Comparison of ENCODE assay signal across 8 mouse cellular contexts in genomic region chr2:127142031-127142430, GRCm38 (mm10). TPM values are rescaled to one million over a fixed set of nuclear protein-coding genes. Genes with fewer than 3 reads are reported as not detected.
A peak's percentile ranks its signal among the peaks of the same experiment; 100 is the strongest.
DNase-seq lines count a peak whose midpoint lies in the region; ATAC-seq and TF ChIP-seq lines count a peak whose summit lies in the region.

No protein-coding gene starts in this region.

- H3K79me2 ChIP-seq in CH12.LX (replicated peaks; ENCODE audit: control insufficient read depth, extremely low read depth, insufficient read depth, poor library complexity, severe bottlenecking): peaks cover 15% of the 10 kb centered on the region
- H3K79me2 ChIP-seq in liver, adult 2 months (ENCODE audit: control insufficient read depth, insufficient read depth, low read length): no peaks in the 10 kb centered on the region; the same call in 1 of the 2 replicates

- H3K9me3 ChIP-seq in CH12.LX (replicated peaks; ENCODE audit: low read length): peaks cover 9% of the 10 kb centered on the region
- no peaks in the 10 kb centered on the region for H3K9me3 ChIP-seq in heart, embryonic 15.5 days (replicated peaks)

- H3K4me3 ChIP-seq in CH12.LX (replicated peaks in 1 of 3; ENCODE audit: low read depth in 2 of 3, low read length in 2 of 3, poor library complexity in 1 of 3): peak overlapping the region; percentile 70 to 74 (median 71)
- H3K4me3 ChIP-seq in heart, embryonic 15.5 days: peak overlapping the region; percentile 76
- peak overlapping the region; percentile 57 for H3K4me3 ChIP-seq in liver, adult 2 months (ENCODE audit: insufficient read depth, low read depth, low read length)

- ATAC-seq in heart, embryonic 15.5 days (replicated peaks; ENCODE audit: insufficient number of reproducible peaks, insufficient read depth, low FRiP score, low read depth): no peak

- TF ChIP-seq CTCF in CH12.LX (conservative IDR thresholded peaks at IDR 0.05 in 1 of 2, IDR thresholded peaks at IDR 0.05 in 1 of 2; ENCODE audit: low read depth in 2 of 2, low read length in 2 of 2): no peak
- no peak for TF ChIP-seq CTCF in liver, adult 2 months (IDR thresholded peaks at IDR 0.05; ENCODE audit: low read depth, low read length)

- TF ChIP-seq RAD21 in CH12.LX (IDR thresholded peaks at IDR 0.05; ENCODE audit: low read depth, low read length): no peak

- TF ChIP-seq POLR2A in CH12.LX (IDR thresholded peaks at IDR 0.05; ENCODE audit: low read depth, low read length): no peak
- no peak for TF ChIP-seq POLR2A in liver, adult 2 months (IDR thresholded peaks at IDR 0.05; ENCODE audit: extremely low read depth, insufficient read depth, low read length)

- in situ Hi-C loops in CH12.LX (cut with MboI; ENCODE audit: low pct_ligation_motif_present, low pct_unique_long_range_greater_than_20kb, low sequenced_read_pairs): no loop called here

- peaks cover 19 to 43% of the 10 kb centered on the region in 2 experiments for H3K36me3 ChIP-seq in CH12.LX (replicated peaks in 1 of 2; ENCODE audit: control insufficient read depth in 1 of 2, insufficient read depth in 1 of 2, low read length in 1 of 2)
- peaks cover 10% of the 10 kb centered on the region; the same call in 1 of the 2 replicates for H3K36me3 ChIP-seq in heart, embryonic 15.5 days
- no peaks in the 10 kb centered on the region for H3K36me3 ChIP-seq in liver, adult 2 months (ENCODE audit: control insufficient read depth, insufficient read depth, low read length)

- H3K9ac ChIP-seq in CH12.LX (ENCODE audit: insufficient read depth, low read depth): peak overlapping the region; percentile 75
- H3K9ac ChIP-seq in heart, embryonic 15.5 days: no peak overlapping the region
- 0 out of 2 replicates have a peak overlapping the region, but pooled peaks have one; percentile 12 for H3K9ac ChIP-seq in liver, adult 2 months (ENCODE audit: low read depth, low read length)

- peaks cover 17 to 51% of the 10 kb centered on the region in 2 experiments for H3K4me1 ChIP-seq in CH12.LX (ENCODE audit: control insufficient read depth in 1 of 2, insufficient read depth in 2 of 2)
- peaks cover 25% of the 10 kb centered on the region for H3K4me1 ChIP-seq in heart, embryonic 15.5 days (replicated peaks)
- H3K4me1 ChIP-seq in liver, adult 2 months (ENCODE audit: control insufficient read depth, insufficient read depth, low read length): peaks cover 6% of the 10 kb centered on the region; the same call in 1 of the 2 replicates

- no peak for TF ChIP-seq EP300 in CH12.LX (IDR thresholded peaks at IDR 0.05; ENCODE audit: low read length)

- H3K27me3 ChIP-seq in CH12.LX (replicated peaks): no peaks in the 10 kb centered on the region
- H3K27me3 ChIP-seq in heart, embryonic 15.5 days: no peaks in the 10 kb centered on the region
- no peaks in the 10 kb centered on the region for H3K27me3 ChIP-seq in liver, adult 2 months (ENCODE audit: control insufficient read depth, insufficient read depth, low read length)

- H3K27ac ChIP-seq in CH12.LX (ENCODE audit: insufficient read depth, low read depth): no peak overlapping the region
- no peak overlapping the region for H3K27ac ChIP-seq in heart, embryonic 15.5 days
- H3K27ac ChIP-seq in liver, adult 2 months (replicated peaks; ENCODE audit: insufficient read depth, low read depth, low read length): 0 out of 2 replicates have a peak overlapping the region, but pooled peaks have one; percentile 63

- 73% methylated on average over 10 of the region's 10 CpGs for WGBS in heart, embryonic 15.5 days
- WGBS in liver, adult 2 months: 80% methylated on average over 10 of the region's 10 CpGs

- dilution Hi-C loops in CH12.LX (cut with MboI; ENCODE audit: extremely low pct_ligation_motif_present, extremely low pct_unique_long_range_greater_than_20kb, low sequenced_read_pairs): no loop called here

- no peak for DNase-seq in CH12.LX (ENCODE audit: extremely low read depth)
- peak; percentile 16 for DNase-seq in c-Kit-positive CD71-positive TER-119-positive erythroid progenitor cells, embryonic 14.5 days (ENCODE audit: low spot score)
- peak; percentile 20 for DNase-seq in liver, adult 2 months (ENCODE audit: extremely low read depth, low read depth, low spot score)
- no peak for DNase-seq in thymus, adult 18-20 months
- no peak for DNase-seq in urinary bladder, adult 18-20 months (ENCODE audit: low spot score in 2 of 2)
- no peak for DNase-seq in frontal cortex, adult 2 months (ENCODE audit: extremely low spot score in 1 of 2, low spot score in 1 of 2)
- DNase-seq in frontal cortex, postnatal 25 days (ENCODE audit: low spot score in 2 of 2): no peak

- H3K4me2 ChIP-seq in CH12.LX (ENCODE audit: insufficient read depth, low read depth, poor library complexity, severe bottlenecking): peak overlapping the region; percentile 77
- peak overlapping the region; percentile 90 for H3K4me2 ChIP-seq in heart, embryonic 15.5 days

TF ChIP-seq in CH12.LX, 34 proteins besides CTCF, POLR2A, EP300 and RAD21:
- TF ChIP-seq ZNF384 (IDR thresholded peaks at IDR 0.05; ENCODE audit: low read depth, low read length) (no peak), SMC3 (IDR thresholded peaks at IDR 0.05; ENCODE audit: low read depth, low read length) (no peak), TCF12 (IDR thresholded peaks at IDR 0.05; ENCODE audit: low read depth, low read length) (no peak), SIN3A (IDR thresholded peaks at IDR 0.05; ENCODE audit: low read length) (no peak), IRF4 (IDR thresholded peaks at IDR 0.05; ENCODE audit: low read depth, low read length) (0 out of 2 replicates have a peak, but pooled peaks have one; percentile 11)
TF ChIP-seq in CH12.LX: peak in this region for 1.

RNA-seq across cellular contexts. Expression of gene Itpripl1, which starts 1.2 kb away (rescaled TPM):
- total RNA-seq in CH12.LX (2012; rRNA removed) (27.5 and 30.6 TPM in 2 replicates), CH12.LX (2014; rRNA removed) (15.8 and 19.7 TPM in 2 replicates)
- polyA plus RNA-seq in CH12.LX (2012; ENCODE audit: insufficient read length, low read depth): 21.4 and 23.4 TPM in 2 replicates
- polyA plus RNA-seq in heart, embryonic 15.5 days (2015; fragmentation: Nextera tagmentation; extraction: Ambion mirVana): 11.9 and 14.1 TPM in 2 replicates
- total RNA-seq in liver, adult 2 months (2014; rRNA removed): 4.8 and 5.3 TPM in 2 replicates
- polyA plus RNA-seq in liver, adult 2 months (2012; rRNA removed): 4.7 and 6.1 TPM in 2 replicates
- 1.4 and 1.7 TPM in 2 replicates for polyA plus RNA-seq in frontal cortex, adult 2 months (2012; rRNA removed)

RNA-seq across cellular contexts. Expression of gene Ncaph, which starts 8.3 kb away (rescaled TPM):
- total RNA-seq in CH12.LX (2012; rRNA removed): 55.3 and 56.0 TPM in 2 replicates
- 74.1 and 86.6 TPM in 2 replicates for total RNA-seq in CH12.LX (2014; rRNA removed)
- 53.4 and 58.2 TPM in 2 replicates for polyA plus RNA-seq in CH12.LX (2012; ENCODE audit: insufficient read length, low read depth)
- 43.9 and 51.1 TPM in 2 replicates for polyA plus RNA-seq in heart, embryonic 15.5 days (2015; fragmentation: Nextera tagmentation; extraction: Ambion mirVana)
- total RNA-seq in liver, adult 2 months (2014; rRNA removed): 0.65 and 2.3 TPM in 2 replicates
- 0.14 and 0.24 TPM in 2 replicates for polyA plus RNA-seq in liver, adult 2 months (2012; rRNA removed)
- 1.6 and 2.4 TPM in 2 replicates for polyA plus RNA-seq in frontal cortex, adult 2 months (2012; rRNA removed)

Comparison
In these comparisons a context has a peak if more than half of its experiments do, and no peak if none do; other contexts are left out.
1. DNase-seq: peak in c-Kit-positive CD71-positive TER-119-positive erythroid progenitor cells, embryonic 14.5 days (single experiment) and liver, adult 2 months (single experiment); none in CH12.LX (single experiment), thymus, adult 18-20 months (0 of 2), urinary bladder, adult 18-20 months (0 of 2), frontal cortex, adult 2 months (0 of 2) and frontal cortex, postnatal 25 days (0 of 2).
2. RNA of gene Ncaph, which starts 8.3 kb away (polyA plus RNA-seq): 53.4 to 58.2 TPM in CH12.LX and 43.9 to 51.1 TPM in heart, embryonic 15.5 days; 1.6 to 2.4 TPM in frontal cortex, adult 2 months and 0.14 to 0.24 TPM in liver, adult 2 months; every median in the first group is over 10 times any median in the second.
3. Peak in every context shown above with its lines, with median percentiles within 50 percentile points of each other: H3K4me3 ChIP-seq.